Mouse (Mus musculus) spleen, adult 2 months (tissue): ENCODE data around the gene 1110008P14Rik.

Experiments
- CTCF ChIP-seq: fragments of 200-500 bp; IDR thresholded peaks from 2 replicates; pipeline ENCODE4 v1.5.1; 2011; ENCODE audit warnings: mild to moderate bottlenecking, inconsistent platforms; ENCODE audit not compliant: insufficient read depth, insufficient read length, insufficient replicate concordance; ENCODE audit errors: extremely low read depth
- POLR2A ChIP-seq: fragments of 200-500 bp; IDR thresholded peaks from 2 replicates; pipeline ENCODE4 v1.6.1; 2011; ENCODE audit warnings: low read depth, low read length, inconsistent platforms

DNA sequence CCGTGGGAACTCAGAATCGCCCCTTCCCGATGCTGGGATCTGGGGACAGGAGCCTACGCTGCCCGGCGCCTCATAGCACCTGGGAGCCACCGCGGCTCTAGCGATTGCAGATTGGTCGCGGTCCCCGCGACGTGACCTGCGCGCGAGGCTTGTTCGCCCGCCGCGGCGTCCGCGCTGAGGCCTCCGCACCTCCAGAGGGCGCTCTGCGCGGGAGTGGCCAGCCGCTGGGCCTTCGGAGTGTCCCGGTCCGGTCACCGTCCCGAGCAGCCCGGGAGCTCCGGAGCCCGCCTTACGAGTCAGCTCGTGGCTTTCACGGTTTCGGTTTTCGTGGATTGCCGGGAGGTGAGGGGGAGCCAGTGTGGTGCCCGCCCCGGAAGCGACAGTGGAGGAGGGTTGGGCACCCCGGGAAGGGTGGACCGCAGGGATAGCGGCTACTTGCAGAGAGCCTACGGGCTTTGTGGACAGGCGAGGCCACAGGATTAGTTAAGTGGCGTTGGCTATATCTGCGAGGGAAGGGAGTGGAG lies 18.9 kb downstream of the 1110008P14Rik start:
- TF ChIP-seq CTCF, result peak; percentile 95
- no peak; the same call in 1 of the 2 replicates for TF ChIP-seq POLR2A
